Mouse (Mus musculus): ENCODE results near the gene Plekha1. TPM values are rescaled to one million over a fixed set of nuclear protein-coding genes. Genes with fewer than 3 reads are reported as not detected.

The Plekha1 gene
- polyA plus RNA-seq, 1 experiment from 2014 or later, result 57.1 TPM

GRCm38 (mm10) chr7:130854684-130855292, 10.8 kb upstream of the Plekha1 start:
- H3K36me3 ChIP-seq (ENCODE audit: control insufficient read depth, insufficient read depth), result no peaks in the 10 kb centered on the region
- no peaks in the 10 kb centered on the region for H3K4me1 ChIP-seq (replicated peaks; ENCODE audit: control insufficient read depth, insufficient read depth, low read length)
- no peak overlapping the region for H3K9ac ChIP-seq (replicated peaks; ENCODE audit: low read depth, low read length)
- no peaks in the 10 kb centered on the region for H3K9me3 ChIP-seq (ENCODE audit: control insufficient read depth, low read length)
- H3K4me3 ChIP-seq (replicated peaks; ENCODE audit: low read length), result no peak overlapping the region
- no peak for ATAC-seq
- H3K27me3 ChIP-seq (replicated peaks; ENCODE audit: control insufficient read depth, insufficient read depth, low read length), result no peaks in the 10 kb centered on the region
- no peak overlapping the region for H3K4me2 ChIP-seq (ENCODE audit: low read length)
- no peak overlapping the region for H3K27ac ChIP-seq (ENCODE audit: low read length)
- 74% methylated on average over 4 of the region's 4 CpGs for WGBS

- Histone ChIP-seq H3K4me2 (ENCODE audit: low read length) (no peak overlapping the region), H3K9ac (replicated peaks; ENCODE audit: low read depth, low read length) (no peak overlapping the region), H3K36me3 (ENCODE audit: control insufficient read depth, insufficient read depth) (no peaks in the 10 kb centered on the region), H3K9me3 (ENCODE audit: control insufficient read depth, low read length) (no peaks in the 10 kb centered on the region), H3K4me3 (replicated peaks; ENCODE audit: low read length) (no peak overlapping the region), H3K27ac (ENCODE audit: low read length) (no peak overlapping the region), H3K4me1 (replicated peaks; ENCODE audit: control insufficient read depth, insufficient read depth, low read length) (peaks cover 3% of the 10 kb centered on the region), H3K27me3 (replicated peaks; ENCODE audit: control insufficient read depth, insufficient read depth, low read length) (no peaks in the 10 kb centered on the region)
- 34% methylated on average over 3 of the region's 3 CpGs for WGBS
- no peak for ATAC-seq
Measured at GRCm38 (mm10) chr7:130855681-130856080, 9.9 kb upstream of the Plekha1 start.

- ATAC-seq, result no peak
Measured at GRCm38 (mm10) chr7:130857973-130858372, 7.6 kb upstream of the Plekha1 start.

DNA sequence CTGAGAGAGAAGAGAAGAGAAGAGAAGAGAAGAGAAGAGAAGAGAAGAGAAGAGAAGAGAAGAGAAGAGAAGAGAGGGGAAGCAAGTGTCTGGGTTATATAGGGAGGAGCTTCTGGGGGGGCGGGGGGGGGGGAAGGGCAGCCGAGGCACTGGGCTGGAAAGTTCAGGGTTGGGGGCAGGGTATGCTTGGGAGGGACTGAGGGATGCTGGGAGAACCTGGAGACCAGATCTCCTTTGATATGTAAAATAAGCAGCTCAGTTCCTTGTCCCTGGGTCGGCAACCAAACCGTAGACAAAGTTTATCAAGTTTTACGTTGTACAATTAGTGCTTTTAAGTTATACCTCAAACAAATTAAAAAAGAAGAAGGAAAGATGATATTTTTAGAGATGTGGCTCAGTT, 5.6 kb upstream of the Plekha1 start:
- no peak for ATAC-seq
- Histone ChIP-seq H3K4me2 (ENCODE audit: low read length) (no peak overlapping the region), H3K4me1 (replicated peaks; ENCODE audit: control insufficient read depth, insufficient read depth, low read length) (peaks cover 7% of the 10 kb centered on the region), H3K9me3 (ENCODE audit: control insufficient read depth, low read length) (no peaks in the 10 kb centered on the region), H3K27ac (ENCODE audit: low read length) (no peak overlapping the region), H3K9ac (replicated peaks; ENCODE audit: low read depth, low read length) (no peak overlapping the region), H3K4me3 (replicated peaks; ENCODE audit: low read length) (no peak overlapping the region), H3K27me3 (replicated peaks; ENCODE audit: control insufficient read depth, insufficient read depth, low read length) (no peaks in the 10 kb centered on the region; the same call in 1 of the 2 replicates), H3K36me3 (ENCODE audit: control insufficient read depth, insufficient read depth) (no peaks in the 10 kb centered on the region)
- WGBS, result 26% methylated on average over 4 of the region's 5 CpGs

More at GRCm38 (mm10) chr7:130857973-130858372, 7.6 kb upstream of the Plekha1 start:
- Histone ChIP-seq H3K36me3 (ENCODE audit: control insufficient read depth, insufficient read depth) (no peaks in the 10 kb centered on the region), H3K4me1 (replicated peaks; ENCODE audit: control insufficient read depth, insufficient read depth, low read length) (peaks cover 7% of the 10 kb centered on the region), H3K9me3 (ENCODE audit: control insufficient read depth, low read length) (no peaks in the 10 kb centered on the region), H3K9ac (replicated peaks; ENCODE audit: low read depth, low read length) (no peak overlapping the region), H3K4me2 (ENCODE audit: low read length) (no peak overlapping the region), H3K27ac (ENCODE audit: low read length) (no peak overlapping the region), H3K27me3 (replicated peaks; ENCODE audit: control insufficient read depth, insufficient read depth, low read length) (no peaks in the 10 kb centered on the region), H3K4me3 (replicated peaks; ENCODE audit: low read length) (no peak overlapping the region)
- WGBS, result 86% methylated on average over 6 of the region's 6 CpGs

GRCm38 (mm10) chr7:130860721-130861142, 4.8 kb upstream of the Plekha1 start:
- 0 out of 2 replicates have a peak, but pooled peaks have one; percentile 11 for ATAC-seq
- Histone ChIP-seq H3K27me3 (replicated peaks; ENCODE audit: control insufficient read depth, insufficient read depth, low read length) (no peaks in the 10 kb centered on the region; the same call in 1 of the 2 replicates), H3K9me3 (ENCODE audit: control insufficient read depth, low read length) (no peaks in the 10 kb centered on the region), H3K4me1 (replicated peaks; ENCODE audit: control insufficient read depth, insufficient read depth, low read length) (peaks cover 7% of the 10 kb centered on the region), H3K9ac (replicated peaks; ENCODE audit: low read depth, low read length) (no peak overlapping the region; the same call in 1 of the 2 replicates), H3K4me2 (ENCODE audit: low read length) (peak overlapping the region; percentile 1; the same call in 1 of the 2 replicates), H3K4me3 (replicated peaks; ENCODE audit: low read length) (no peak overlapping the region), H3K27ac (ENCODE audit: low read length) (peak overlapping the region; percentile 44; the same call in 1 of the 2 replicates), H3K36me3 (ENCODE audit: control insufficient read depth, insufficient read depth) (no peaks in the 10 kb centered on the region)
- WGBS, result 5% methylated on average over 11 of the region's 11 CpGs

GRCm38 (mm10) chr7:130862501-130862900, 3.1 kb upstream of the Plekha1 start:
- no peaks in the 10 kb centered on the region for H3K9me3 ChIP-seq (ENCODE audit: control insufficient read depth, low read length)
- H3K4me1 ChIP-seq (replicated peaks; ENCODE audit: control insufficient read depth, insufficient read depth, low read length), result peaks cover 14% of the 10 kb centered on the region
- no peak overlapping the region for H3K4me2 ChIP-seq (ENCODE audit: low read length)
- no peaks in the 10 kb centered on the region for H3K36me3 ChIP-seq (ENCODE audit: control insufficient read depth, insufficient read depth)
- no peak overlapping the region for H3K9ac ChIP-seq (replicated peaks; ENCODE audit: low read depth, low read length)
- no peak overlapping the region for H3K4me3 ChIP-seq (replicated peaks; ENCODE audit: low read length)
- ATAC-seq, result no peak
- 10% methylated on average over 1 of the region's 1 CpGs for WGBS
- H3K27me3 ChIP-seq (replicated peaks; ENCODE audit: control insufficient read depth, insufficient read depth, low read length), result no peaks in the 10 kb centered on the region; the same call in 1 of the 2 replicates
- H3K27ac ChIP-seq (ENCODE audit: low read length), result no peak overlapping the region

GRCm38 (mm10) chr7:130864711-130865110, 845 bp upstream of the Plekha1 start:
- H3K4me1 ChIP-seq (replicated peaks; ENCODE audit: control insufficient read depth, insufficient read depth, low read length), result peaks cover 14% of the 10 kb centered on the region
- no peak for ATAC-seq
- H3K9ac ChIP-seq (replicated peaks; ENCODE audit: low read depth, low read length), result no peak overlapping the region
- WGBS, result 82% methylated on average over 7 of the region's 7 CpGs
- H3K27me3 ChIP-seq (replicated peaks; ENCODE audit: control insufficient read depth, insufficient read depth, low read length), result no peaks in the 10 kb centered on the region; the same call in 1 of the 2 replicates
- no peak overlapping the region for H3K4me2 ChIP-seq (ENCODE audit: low read length)
- H3K36me3 ChIP-seq (ENCODE audit: control insufficient read depth, insufficient read depth), result no peaks in the 10 kb centered on the region
- no peaks in the 10 kb centered on the region for H3K9me3 ChIP-seq (ENCODE audit: control insufficient read depth, low read length)
- no peak overlapping the region for H3K27ac ChIP-seq (ENCODE audit: low read length)
- no peak overlapping the region for H3K4me3 ChIP-seq (replicated peaks; ENCODE audit: low read length)

GRCm38 (mm10) chr7:130866640-130867039, 1.1 kb downstream of the Plekha1 start:
- no peaks in the 10 kb centered on the region for H3K9me3 ChIP-seq (ENCODE audit: control insufficient read depth, low read length)
- peaks cover 8% of the 10 kb centered on the region for H3K4me1 ChIP-seq (replicated peaks; ENCODE audit: control insufficient read depth, insufficient read depth, low read length)
- peak overlapping the region; percentile 86 for H3K9ac ChIP-seq (replicated peaks; ENCODE audit: low read depth, low read length)
- H3K27me3 ChIP-seq (replicated peaks; ENCODE audit: control insufficient read depth, insufficient read depth, low read length), result no peaks in the 10 kb centered on the region; the same call in 1 of the 2 replicates
- WGBS, result 4% methylated on average over 13 of the region's 13 CpGs
- no peak overlapping the region for H3K27ac ChIP-seq (ENCODE audit: low read length)
- H3K4me2 ChIP-seq (ENCODE audit: low read length), result peak overlapping the region; percentile 66
- no peaks in the 10 kb centered on the region for H3K36me3 ChIP-seq (ENCODE audit: control insufficient read depth, insufficient read depth)
- ATAC-seq, result no peak
- peak overlapping the region; percentile 85 for H3K4me3 ChIP-seq (replicated peaks; ENCODE audit: low read length)

DNA sequence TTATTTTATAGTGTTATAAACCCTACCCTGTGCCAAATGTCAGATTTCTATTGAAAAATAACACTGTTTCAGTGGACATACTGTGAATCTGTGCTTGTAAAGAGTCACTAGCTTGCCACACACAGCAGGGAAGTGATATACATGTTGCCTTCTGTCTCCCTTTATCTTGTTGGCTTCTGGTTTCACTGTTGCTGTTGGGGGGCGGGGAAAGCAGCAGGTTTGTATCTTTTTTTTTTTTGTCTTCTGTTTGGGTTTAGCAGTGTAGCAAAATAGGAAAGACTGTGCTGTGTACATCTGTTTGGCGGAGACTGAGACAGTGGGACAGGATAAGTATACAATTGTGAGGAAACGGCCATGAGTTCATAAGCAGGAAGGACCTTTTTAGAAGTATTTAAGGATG, 1.7 kb downstream of the Plekha1 start:
- H3K9ac ChIP-seq (replicated peaks; ENCODE audit: low read depth, low read length), result no peak overlapping the region
- 67% methylated on average over 3 of the region's 3 CpGs for WGBS
- no peaks in the 10 kb centered on the region for H3K9me3 ChIP-seq (ENCODE audit: control insufficient read depth, low read length)
- no peaks in the 10 kb centered on the region for H3K36me3 ChIP-seq (ENCODE audit: control insufficient read depth, insufficient read depth)
- peaks cover 8% of the 10 kb centered on the region for H3K4me1 ChIP-seq (replicated peaks; ENCODE audit: control insufficient read depth, insufficient read depth, low read length)
- no peaks in the 10 kb centered on the region; the same call in 1 of the 2 replicates for H3K27me3 ChIP-seq (replicated peaks; ENCODE audit: control insufficient read depth, insufficient read depth, low read length)
- H3K4me3 ChIP-seq (replicated peaks; ENCODE audit: low read length), result 0 out of 2 replicates have a peak overlapping the region, but pooled peaks have one; percentile 3
- H3K4me2 ChIP-seq (ENCODE audit: low read length), result peak overlapping the region; percentile 35
- no peak for ATAC-seq
- no peak overlapping the region for H3K27ac ChIP-seq (ENCODE audit: low read length)
